Mouse (Mus musculus) granulocyte monocyte progenitor cell, adult 5-6 weeks (primary cell): ENCODE data around the gene Vmn1r130. TPM values are rescaled to one million over a fixed set of nuclear protein-coding genes. Genes with fewer than 3 reads are reported as not detected.
"Not testable (repeated sequence)": the region's sequence is repeated elsewhere in the genome, so short reads cannot be mapped to it uniquely, and the experiment has no call there.

Source experiments
- ATAC-seq: replicated peaks from 2 replicates; pipeline ENCODE4 v1.8.0; 2016; ENCODE audit warnings: mild to moderate bottlenecking, moderate TSS enrichment, inconsistent platforms; ENCODE audit not compliant: poor library complexity, severe bottlenecking
- total RNA-seq, 2 experiments: library from RNA; stranded (forward) in 1 of 2; stranded (reverse) in 1 of 2; fragments of 200-712, 200-1000 nt in 1 of 2; fragments of >200 nt in 1 of 2; fragmentation: Nextera tagmentation in 1 of 2; gene quantifications; 2 replicates each; pipeline ENCODE4 v1.2.3; 2014 to 2017

Vmn1r130 gene
- total RNA-seq (2014; fragmentation: Nextera tagmentation) (not detected in 2 replicates), total RNA-seq (2017) (not detected in 2 replicates)

GRCm38 (mm10) chr7:21511480-21511879, at the start of gene Vmn1r130:
TSS of gene Vmn1r130 (plus strand) at chr7:21511780.
- not testable (repeated sequence) for ATAC-seq

- ATAC-seq, result not testable (repeated sequence)
Observed at GRCm38 (mm10) chr7:21545990-21546389, 34.4 kb downstream of the Vmn1r130 start, which contains the start of gene Vmn1r131. TSS of gene Vmn1r131 (minus strand) at chr7:21546090.

Other genes starting within 250 kb of the Vmn1r130 start
- not detected in 2 replicates for gene Vmn1r125, start 239.6 kb upstream of the Vmn1r130 start, total RNA-seq (2014; fragmentation: Nextera tagmentation)
- not detected in 2 replicates for gene Vmn1r125, start 239.6 kb upstream of the Vmn1r130 start, total RNA-seq (2017)
- not detected in 2 replicates for gene Vmn1r126, start 210.3 kb upstream of the Vmn1r130 start, total RNA-seq (2014; fragmentation: Nextera tagmentation)
- gene Vmn1r126, start 210.3 kb upstream of the Vmn1r130 start, total RNA-seq (2017), result not detected in 2 replicates
- gene Vmn1r127, start 191.9 kb upstream of the Vmn1r130 start, total RNA-seq (2014; fragmentation: Nextera tagmentation), result not detected in 2 replicates
- gene Vmn1r127, start 191.9 kb upstream of the Vmn1r130 start, total RNA-seq (2017), result not detected in 2 replicates
- gene Vmn1r128, start 162.4 kb upstream of the Vmn1r130 start, total RNA-seq (2014; fragmentation: Nextera tagmentation), result not detected in 2 replicates
- not detected in 2 replicates for gene Vmn1r128, start 162.4 kb upstream of the Vmn1r130 start, total RNA-seq (2017)
- gene Vmn1r129, start 150.5 kb upstream of the Vmn1r130 start, total RNA-seq (2014; fragmentation: Nextera tagmentation), result not detected in 2 replicates
- gene Vmn1r129, start 150.5 kb upstream of the Vmn1r130 start, total RNA-seq (2017), result not detected in 2 replicates
- gene Gm6882, start 79.0 kb upstream of the Vmn1r130 start, total RNA-seq (2014; fragmentation: Nextera tagmentation), result not detected in 2 replicates
- not detected in 2 replicates for gene Gm6882, start 79.0 kb upstream of the Vmn1r130 start, total RNA-seq (2017)
- not detected in 2 replicates for gene Vmn1r131, start 34.3 kb downstream of the Vmn1r130 start, total RNA-seq (2014; fragmentation: Nextera tagmentation)
- not detected in 2 replicates for gene Vmn1r131, start 34.3 kb downstream of the Vmn1r130 start, total RNA-seq (2017)
- gene Vmn1r132, start 102.3 kb downstream of the Vmn1r130 start, total RNA-seq (2014; fragmentation: Nextera tagmentation), result not detected in 2 replicates
- not detected in 2 replicates for gene Vmn1r132, start 102.3 kb downstream of the Vmn1r130 start, total RNA-seq (2017)
- not detected in 2 replicates for gene Gm4175, start 249.7 kb downstream of the Vmn1r130 start, total RNA-seq (2014; fragmentation: Nextera tagmentation)
- gene Gm4175, start 249.7 kb downstream of the Vmn1r130 start, total RNA-seq (2017), result not detected in 2 replicates